Comparison of ENCODE assay signal across 22 mouse cellular contexts in genomic region chr4:150549393-150549792, GRCm38 (mm10).
DNase-seq lines count a peak whose midpoint lies in the region; ATAC-seq lines count a peak whose summit lies in the region.
"Had no signal": no experiment of that assay in that cellular context is flagged by ENCODE, and none has a peak within 500 bp of the region (broad histone marks: within the 10 kb centered on the region; RNA-seq: fewer than 3 reads in every experiment).

No protein-coding gene starts in this region.

- 95% methylated on average over 9 of the region's 9 CpGs for WGBS in hindbrain, embryonic 13.5 days
- WGBS in hindbrain, embryonic 14.5 days, result 94% methylated on average over 9 of the region's 9 CpGs
- 80% methylated on average over 9 of the region's 9 CpGs for WGBS in kidney, embryonic 16.5 days
- WGBS in lung, embryonic 15.5 days, result 57% methylated on average over 9 of the region's 9 CpGs

- H3K36me3 ChIP-seq in hindbrain, embryonic 13.5 days, result peaks cover 30% of the 10 kb centered on the region
- H3K36me3 ChIP-seq in hindbrain, embryonic 14.5 days (replicated peaks; ENCODE audit: control insufficient read depth, insufficient read depth), result peaks cover 17% of the 10 kb centered on the region
- H3K36me3 ChIP-seq in kidney, embryonic 16.5 days (ENCODE audit: insufficient read depth, low read length), result peaks cover 11% of the 10 kb centered on the region; the same call in 1 of the 2 replicates
- H3K36me3 ChIP-seq in lung, embryonic 15.5 days, result 0 out of 2 replicates have a peak, but pooled peaks cover 8% of the 10 kb centered on the region

- no peak overlapping the region for H3K9ac ChIP-seq in hindbrain, embryonic 13.5 days
- no peak overlapping the region for H3K9ac ChIP-seq in hindbrain, embryonic 14.5 days
- no peak overlapping the region for H3K9ac ChIP-seq in kidney, embryonic 16.5 days (replicated peaks; ENCODE audit: low read length)
- no peak overlapping the region for H3K9ac ChIP-seq in lung, embryonic 15.5 days
- H3K9ac ChIP-seq: embryonic facial prominence, embryonic 12.5 days; midbrain, embryonic 13.5 days; neural tube, embryonic 15.5 days had no signal

- DNase-seq in hindbrain, embryonic 14.5 days (ENCODE audit: low spot score), result no peak
- peak; percentile 31 for DNase-seq in kidney, postnatal 14 days
- no peak for DNase-seq in lung, adult 18-20 months
- peak; percentile 65 for DNase-seq in yolk sac, embryonic 10.5 days (ENCODE audit: low spot score)
- DNase-seq: adrenal gland, postnatal 14 days; cerebellum, adult 11-12 months; cerebellum, adult 9-11 months; embryo, embryonic 11 days; gastrocnemius, postnatal 14 days; retina, postnatal 1 day; right cerebral cortex, postnatal 14 days; thymus, postnatal 4 days had no signal

- no peak overlapping the region for H3K4me2 ChIP-seq in hindbrain, embryonic 13.5 days
- H3K4me2 ChIP-seq in hindbrain, embryonic 14.5 days (replicated peaks), result no peak overlapping the region
- H3K4me2 ChIP-seq in kidney, embryonic 16.5 days (replicated peaks; ENCODE audit: low read depth, low read length), result no peak overlapping the region
- H3K4me2 ChIP-seq in lung, embryonic 15.5 days, result no peak overlapping the region
- H3K4me2 ChIP-seq: embryonic facial prominence, embryonic 12.5 days; heart, embryonic 11.5 days; liver, embryonic 11.5 days; midbrain, embryonic 13.5 days; neural tube, embryonic 15.5 days had no signal

- no peak overlapping the region for H3K4me3 ChIP-seq in hindbrain, embryonic 13.5 days
- no peak overlapping the region for H3K4me3 ChIP-seq in hindbrain, embryonic 14.5 days (replicated peaks; ENCODE audit: low read length)
- no peak overlapping the region for H3K4me3 ChIP-seq in kidney, embryonic 16.5 days (ENCODE audit: low read length)
- H3K4me3 ChIP-seq in lung, embryonic 15.5 days, result no peak overlapping the region
- H3K4me3 ChIP-seq: embryonic facial prominence, embryonic 12.5 days; midbrain, embryonic 13.5 days; neural tube, embryonic 15.5 days had no signal

- H3K4me1 ChIP-seq in hindbrain, embryonic 13.5 days (replicated peaks), result peaks cover 26% of the 10 kb centered on the region
- no peaks in the 10 kb centered on the region for H3K4me1 ChIP-seq in hindbrain, embryonic 14.5 days (replicated peaks; ENCODE audit: control insufficient read depth, insufficient read depth, low read length)
- H3K4me1 ChIP-seq in kidney, embryonic 16.5 days (ENCODE audit: insufficient read depth, low read length), result peaks cover 4% of the 10 kb centered on the region
- peaks cover 40% of the 10 kb centered on the region for H3K4me1 ChIP-seq in lung, embryonic 15.5 days
- H3K4me1 ChIP-seq: embryonic facial prominence, embryonic 12.5 days had no signal

- 0 out of 2 replicates have a peak overlapping the region, but pooled peaks have one; percentile 12 for H3K27ac ChIP-seq in hindbrain, embryonic 13.5 days
- H3K27ac ChIP-seq in hindbrain, embryonic 14.5 days, result no peak overlapping the region
- H3K27ac ChIP-seq in kidney, embryonic 16.5 days (ENCODE audit: low read length), result no peak overlapping the region
- H3K27ac ChIP-seq in lung, embryonic 15.5 days, result peak overlapping the region; percentile 70; the same call in 1 of the 2 replicates
- H3K27ac ChIP-seq: embryonic facial prominence, embryonic 12.5 days; macrophage had no signal

- ATAC-seq in hindbrain, embryonic 13.5 days (ENCODE audit: low FRiP score), result no peak
- ATAC-seq in hindbrain, embryonic 14.5 days (ENCODE audit: low FRiP score), result no peak
- no peak for ATAC-seq in kidney, embryonic 16.5 days (ENCODE audit: low FRiP score, low TSS enrichment)
- ATAC-seq in lung, embryonic 15.5 days (ENCODE audit: borderline replicate concordance, extremely low read depth, low FRiP score, low TSS enrichment), result no peak; the same call in 1 of the 2 replicates
- ATAC-seq: midbrain, embryonic 13.5 days; Patski had no signal

- H3K9me3 ChIP-seq in hindbrain, embryonic 13.5 days, result no peaks in the 10 kb centered on the region
- no peaks in the 10 kb centered on the region for H3K9me3 ChIP-seq in hindbrain, embryonic 14.5 days (ENCODE audit: control insufficient read depth, low read length)
- no peaks in the 10 kb centered on the region for H3K9me3 ChIP-seq in kidney, embryonic 16.5 days (ENCODE audit: low read length)
- no peaks in the 10 kb centered on the region for H3K9me3 ChIP-seq in lung, embryonic 15.5 days
- H3K9me3 ChIP-seq: embryonic facial prominence, embryonic 12.5 days; midbrain, embryonic 13.5 days; neural tube, embryonic 15.5 days had no signal

- no peaks in the 10 kb centered on the region for H3K27me3 ChIP-seq in hindbrain, embryonic 13.5 days
- no peaks in the 10 kb centered on the region for H3K27me3 ChIP-seq in hindbrain, embryonic 14.5 days (ENCODE audit: control insufficient read depth, insufficient read depth, low read length)
- no peaks in the 10 kb centered on the region for H3K27me3 ChIP-seq in kidney, embryonic 16.5 days (ENCODE audit: insufficient read depth, low read length)
- no peaks in the 10 kb centered on the region for H3K27me3 ChIP-seq in lung, embryonic 15.5 days
- H3K27me3 ChIP-seq: embryonic facial prominence, embryonic 12.5 days; midbrain, embryonic 13.5 days; neural tube, embryonic 15.5 days; Patski had no signal

Comparison
In these comparisons a context has a peak if more than half of its experiments do, and no peak if none do; other contexts are left out.
1. H3K27ac ChIP-seq: peak in hindbrain, embryonic 13.5 days (single experiment) and lung, embryonic 15.5 days (single experiment); none in hindbrain, embryonic 14.5 days (single experiment) and kidney, embryonic 16.5 days (single experiment).
2. DNase-seq: peak in kidney, postnatal 14 days (single experiment) and yolk sac, embryonic 10.5 days (single experiment); none in hindbrain, embryonic 14.5 days (single experiment) and lung, adult 18-20 months (0 of 2).